Mouse (Mus musculus): ENCODE data around the gene Hcfc2. TPM values are rescaled to one million over a fixed set of nuclear protein-coding genes. Genes with fewer than 3 reads are reported as not detected.

Hcfc2 gene
- polyA plus RNA-seq, 1 experiment, result 15.5 TPM

DNA sequence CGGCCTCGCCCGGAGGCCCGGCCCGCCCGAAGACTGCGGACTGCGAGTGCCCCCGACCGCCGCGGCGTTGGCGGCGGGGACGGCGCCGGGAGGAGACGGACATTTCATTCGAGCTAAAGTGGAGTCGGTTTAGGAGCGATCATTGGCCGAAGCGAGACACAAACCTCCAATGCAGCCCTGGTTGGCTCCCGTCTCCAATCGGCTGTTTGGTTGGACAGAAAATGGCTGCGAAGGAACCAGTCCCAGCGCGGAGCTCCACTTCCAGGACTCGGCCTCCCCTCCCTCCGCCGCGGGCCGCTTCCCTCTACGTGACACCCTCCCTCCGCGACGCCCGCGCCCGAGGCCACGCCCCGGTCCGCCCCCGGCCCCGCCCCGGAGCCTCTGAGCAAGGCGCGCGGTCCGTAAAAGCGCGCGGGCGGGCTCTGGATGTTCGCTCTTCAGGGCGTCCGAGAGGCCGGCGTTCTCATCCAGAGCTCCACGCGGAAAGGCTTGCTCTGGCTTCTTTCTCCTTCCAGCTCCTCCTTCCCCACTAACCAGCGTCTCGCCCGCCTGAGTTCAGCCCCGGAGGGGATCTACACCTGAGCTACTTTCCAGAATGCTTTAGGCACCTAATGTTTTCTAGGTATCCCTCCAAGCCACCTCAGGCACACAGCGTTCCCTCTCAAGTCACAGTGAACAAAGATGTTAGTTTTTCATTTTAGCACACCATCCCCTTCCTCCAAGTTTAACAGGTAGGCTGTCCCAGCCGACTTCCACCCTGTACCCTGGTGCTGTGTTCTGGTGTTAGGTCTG is 68.1 kb downstream of the Hcfc2 start, which contains the start of gene Nfyb:
Gene Nfyb (minus strand): TSS at position 305 of the 792 bp plus-strand sequence.
- no peak for TF ChIP-seq CTCF (IDR thresholded peaks at IDR 0.05; ENCODE audit: low read depth, low read length)
- TF ChIP-seq POLR2A (IDR thresholded peaks at IDR 0.05; ENCODE audit: borderline replicate concordance, low read depth, low read length), result peak; percentile 90; the same call in 1 of the 2 replicates
- Histone ChIP-seq H3K27ac (ENCODE audit: insufficient read depth, low read depth, low read length) (peak within 1 kb of the TSS; percentile 50), H3K4me1 (ENCODE audit: control insufficient read depth, insufficient read depth, low read length) (peaks cover 8% of the 10 kb centered on the region), H3K4me3 (ENCODE audit: insufficient read depth, low read length) (peak within 1 kb of the TSS; percentile 68)

DNA sequence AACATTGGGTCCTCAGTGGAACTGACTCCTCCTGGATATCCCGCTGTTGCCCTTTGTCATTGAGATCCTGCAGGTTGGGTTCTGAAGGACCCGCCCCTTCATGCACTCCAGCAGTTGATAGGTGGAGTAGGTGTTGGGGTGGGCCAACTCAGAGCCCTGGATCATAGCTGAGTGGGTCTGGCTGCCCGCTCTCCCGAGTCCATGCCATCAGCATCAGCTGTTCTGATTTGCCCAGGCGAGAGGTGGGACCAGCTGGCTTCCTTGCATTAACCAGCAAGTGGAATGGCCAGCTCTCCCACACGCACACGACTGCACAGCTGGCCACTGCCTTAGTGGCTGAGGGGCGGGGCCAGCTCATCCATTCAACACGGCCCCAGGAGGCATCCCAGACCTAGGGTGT is 72.9 kb downstream of the Hcfc2 start:
- no peak overlapping the region for H3K27ac ChIP-seq (ENCODE audit: insufficient read depth, low read depth, low read length)
- H3K4me3 ChIP-seq (ENCODE audit: insufficient read depth, low read length), result no peak overlapping the region
- peaks cover 4% of the 10 kb centered on the region; the same call in 1 of the 2 replicates for H3K4me1 ChIP-seq (ENCODE audit: control insufficient read depth, insufficient read depth, low read length)
- no peak for TF ChIP-seq CTCF (IDR thresholded peaks at IDR 0.05; ENCODE audit: low read depth, low read length)
- TF ChIP-seq POLR2A (IDR thresholded peaks at IDR 0.05; ENCODE audit: borderline replicate concordance, low read depth, low read length), result no peak

- no peaks in the 10 kb centered on the region for H3K4me1 ChIP-seq (ENCODE audit: control insufficient read depth, insufficient read depth, low read length)
- H3K4me3 ChIP-seq (ENCODE audit: insufficient read depth, low read length), result no peak overlapping the region
- H3K27ac ChIP-seq (ENCODE audit: insufficient read depth, low read depth, low read length), result no peak overlapping the region
- TF ChIP-seq CTCF (IDR thresholded peaks at IDR 0.05; ENCODE audit: low read depth, low read length) (no peak), POLR2A (IDR thresholded peaks at IDR 0.05; ENCODE audit: borderline replicate concordance, low read depth, low read length) (no peak)
These were observed 74.8 kb downstream of the Hcfc2 start for GRCm38 (mm10) chr10:82770713-82771112.

DNA sequence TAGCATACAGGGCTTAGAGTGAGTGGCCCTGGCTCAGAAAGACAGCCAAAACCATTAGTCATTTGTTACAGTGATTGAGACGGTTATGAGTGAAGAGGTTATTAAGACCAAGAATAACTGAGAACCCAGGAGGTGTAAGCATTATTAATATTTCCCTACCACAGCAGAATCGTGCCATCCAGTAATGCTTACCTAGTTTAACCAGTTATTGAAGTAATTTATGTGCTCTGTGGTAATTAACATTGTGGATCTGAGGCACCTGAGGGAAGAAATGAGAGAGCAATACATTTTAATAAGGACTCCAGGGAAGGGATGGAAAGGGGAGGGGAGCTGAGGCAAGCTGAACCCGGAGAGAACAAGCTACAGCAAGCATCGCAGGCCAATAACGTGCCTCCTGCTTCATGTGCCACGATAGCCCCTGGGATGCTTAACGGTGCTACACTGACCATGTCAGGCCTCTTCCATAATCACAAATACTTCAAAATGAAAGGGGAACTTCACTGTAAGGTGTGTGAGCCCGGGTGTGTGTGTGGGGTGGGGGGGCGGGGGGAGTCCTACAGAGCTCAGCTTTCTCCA is 75.7 kb downstream of the Hcfc2 start:
- no peak for TF ChIP-seq POLR2A (IDR thresholded peaks at IDR 0.05; ENCODE audit: borderline replicate concordance, low read depth, low read length)
- TF ChIP-seq CTCF (IDR thresholded peaks at IDR 0.05; ENCODE audit: low read depth, low read length), result no peak
- no peak overlapping the region for H3K4me3 ChIP-seq (ENCODE audit: insufficient read depth, low read length)
- H3K4me1 ChIP-seq (ENCODE audit: control insufficient read depth, insufficient read depth, low read length), result no peaks in the 10 kb centered on the region
- no peak overlapping the region for H3K27ac ChIP-seq (ENCODE audit: insufficient read depth, low read depth, low read length)

DNA sequence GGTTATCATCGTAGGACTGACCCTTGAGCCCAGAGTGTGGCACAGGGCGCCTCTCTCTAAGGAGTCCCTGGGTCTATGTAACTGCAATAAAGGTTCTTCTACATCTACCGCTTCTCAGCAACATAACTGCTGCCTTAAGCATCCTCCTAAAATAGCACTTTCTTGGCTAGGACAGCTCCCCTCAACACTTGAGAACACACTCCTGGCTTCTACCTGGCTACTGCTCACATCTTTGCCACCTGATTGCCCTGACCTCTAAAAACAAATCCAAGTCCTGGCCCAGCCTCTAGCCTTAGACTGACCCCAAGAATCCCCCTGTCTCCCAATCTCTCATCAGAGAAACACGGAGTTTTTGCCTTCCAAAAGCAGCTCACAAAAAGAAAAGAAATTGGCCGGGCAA is 78.9 kb downstream of the Hcfc2 start:
- Histone ChIP-seq H3K4me3 (ENCODE audit: insufficient read depth, low read length) (no peak overlapping the region), H3K4me1 (ENCODE audit: control insufficient read depth, insufficient read depth, low read length) (peaks cover 3% of the 10 kb centered on the region), H3K27ac (ENCODE audit: insufficient read depth, low read depth, low read length) (no peak overlapping the region)
- TF ChIP-seq POLR2A (IDR thresholded peaks at IDR 0.05; ENCODE audit: borderline replicate concordance, low read depth, low read length) (no peak), CTCF (IDR thresholded peaks at IDR 0.05; ENCODE audit: low read depth, low read length) (no peak)

DNA sequence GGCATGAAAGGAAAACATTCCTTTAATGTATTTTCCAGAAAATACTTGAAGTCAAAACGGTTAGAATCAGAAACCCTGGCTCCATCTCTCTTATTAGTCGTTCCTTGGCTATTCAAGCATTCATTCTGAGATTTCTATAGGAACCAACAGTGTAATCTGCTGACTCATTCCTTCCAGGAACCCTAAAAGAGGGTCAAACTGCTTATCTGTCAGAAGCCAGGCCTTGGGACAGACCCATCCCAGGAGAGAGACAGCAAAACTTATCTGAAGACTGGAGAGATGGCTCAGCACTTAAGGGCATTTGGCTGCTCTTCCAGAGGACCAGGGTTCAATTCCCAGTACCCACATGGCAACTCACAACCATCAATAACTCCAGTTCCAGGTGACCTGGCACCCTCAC is 81.1 kb downstream of the Hcfc2 start:
- H3K27ac ChIP-seq (ENCODE audit: insufficient read depth, low read depth, low read length), result no peak overlapping the region
- TF ChIP-seq CTCF (IDR thresholded peaks at IDR 0.05; ENCODE audit: low read depth, low read length) (no peak), POLR2A (IDR thresholded peaks at IDR 0.05; ENCODE audit: borderline replicate concordance, low read depth, low read length) (no peak)
- H3K4me3 ChIP-seq (ENCODE audit: insufficient read depth, low read length), result no peak overlapping the region
- peaks cover 5% of the 10 kb centered on the region for H3K4me1 ChIP-seq (ENCODE audit: control insufficient read depth, insufficient read depth, low read length)

- Histone ChIP-seq H3K4me1 (ENCODE audit: control insufficient read depth, insufficient read depth, low read length) (peaks cover 5% of the 10 kb centered on the region), H3K4me3 (ENCODE audit: insufficient read depth, low read length) (no peak overlapping the region), H3K27ac (ENCODE audit: insufficient read depth, low read depth, low read length) (no peak overlapping the region)
- TF ChIP-seq CTCF (IDR thresholded peaks at IDR 0.05; ENCODE audit: low read depth, low read length) (no peak), POLR2A (IDR thresholded peaks at IDR 0.05; ENCODE audit: borderline replicate concordance, low read depth, low read length) (no peak)
These were observed 81.9 kb downstream of the Hcfc2 start for GRCm38 (mm10) chr10:82777886-82778285.

- peaks cover 5% of the 10 kb centered on the region for H3K4me1 ChIP-seq (ENCODE audit: control insufficient read depth, insufficient read depth, low read length)
- H3K4me3 ChIP-seq (ENCODE audit: insufficient read depth, low read length), result no peak overlapping the region
- no peak for TF ChIP-seq POLR2A (IDR thresholded peaks at IDR 0.05; ENCODE audit: borderline replicate concordance, low read depth, low read length)
- no peak for TF ChIP-seq CTCF (IDR thresholded peaks at IDR 0.05; ENCODE audit: low read depth, low read length)
- H3K27ac ChIP-seq (ENCODE audit: insufficient read depth, low read depth, low read length), result no peak overlapping the region
These were observed 83.0 kb downstream of the Hcfc2 start for GRCm38 (mm10) chr10:82778791-82779549.

- TF ChIP-seq POLR2A (IDR thresholded peaks at IDR 0.05; ENCODE audit: borderline replicate concordance, low read depth, low read length) (no peak), CTCF (IDR thresholded peaks at IDR 0.05; ENCODE audit: low read depth, low read length) (no peak)
- H3K4me1 ChIP-seq (ENCODE audit: control insufficient read depth, insufficient read depth, low read length), result peaks cover 5% of the 10 kb centered on the region
- no peak overlapping the region for H3K27ac ChIP-seq (ENCODE audit: insufficient read depth, low read depth, low read length)
- H3K4me3 ChIP-seq (ENCODE audit: insufficient read depth, low read length), result no peak overlapping the region
These were observed 83.9 kb downstream of the Hcfc2 start for GRCm38 (mm10) chr10:82779831-82780230.
